Mouse (Mus musculus): ENCODE measurements around the gene Rpa1. TPM values are rescaled to one million over a fixed set of nuclear protein-coding genes. Genes with fewer than 3 reads are reported as not detected.
A peak's percentile ranks its signal among the peaks of the same experiment; 100 is the strongest.
"Not testable (repeated sequence)": the region's sequence is repeated elsewhere in the genome, so short reads cannot be mapped to it uniquely, and the experiment has no call there.

Rpa1 gene
- 69.1 and 70.6 TPM in 2 replicates for polyA plus RNA-seq (2015; fragmentation: Nextera tagmentation; extraction: Ambion mirVana)

GRCm38 (mm10) chr11:75348199-75348889, at the start of gene Rpa1, which contains the start of gene Smyd4:
Gene Rpa1 (minus strand): TSS chr11:75348324.
Gene Smyd4 (plus strand): TSS chr11:75348433.
- Histone ChIP-seq H3K4me3 (replicated peaks) (peak within 1 kb of the TSS; percentile 74), H3K27ac (0 out of 2 replicates have a peak within 1 kb of the TSS, but pooled peaks have one; percentile 27), H3K36me3 (no peaks in the 10 kb centered on the region), H3K27me3 (no peaks in the 10 kb centered on the region), H3K4me2 (replicated peaks) (peak within 1 kb of the TSS; percentile 82), H3K9me3 (no peaks in the 10 kb centered on the region), H3K9ac (replicated peaks) (peak within 1 kb of the TSS; percentile 78), H3K4me1 (replicated peaks) (peaks cover 22% of the 10 kb centered on the region)
- ATAC-seq = peak; percentile 100
- under 1% methylated on average over 56 of the region's 56 CpGs for WGBS

GRCm38 (mm10) chr11:75397452-75397851, 49.3 kb upstream of the Rpa1 start:
- H3K9me3 ChIP-seq = no peaks in the 10 kb centered on the region
- no peaks in the 10 kb centered on the region for H3K27me3 ChIP-seq
- H3K9ac ChIP-seq (replicated peaks) = no peak overlapping the region
- no peak overlapping the region for H3K4me2 ChIP-seq (replicated peaks)
- H3K36me3 ChIP-seq = no peaks in the 10 kb centered on the region
- no peaks in the 10 kb centered on the region for H3K4me1 ChIP-seq (replicated peaks)
- 83% methylated on average over 7 of the region's 7 CpGs for WGBS
- no peak overlapping the region for H3K27ac ChIP-seq
- ATAC-seq = no peak
- no peak overlapping the region for H3K4me3 ChIP-seq (replicated peaks)

DNA sequence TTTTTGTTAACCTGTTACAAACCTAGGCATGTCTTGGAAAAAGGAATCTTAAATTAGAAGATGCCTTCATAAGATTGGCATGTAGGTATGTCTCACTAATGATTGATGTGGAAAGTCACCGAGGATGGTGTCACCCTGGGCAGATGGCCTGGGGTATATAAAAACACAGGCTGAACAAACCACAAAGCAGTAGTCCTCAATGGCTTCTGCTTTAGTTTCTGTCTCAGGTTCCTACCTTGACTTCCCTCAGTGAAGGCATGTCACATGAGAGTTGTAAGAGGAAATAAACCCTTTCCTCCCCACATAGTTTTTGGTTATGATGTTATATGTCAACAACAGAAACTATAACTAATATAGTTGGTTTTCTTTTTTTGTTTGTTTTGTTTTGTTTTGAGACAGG, 47.5 kb upstream of the Rpa1 start:
- ATAC-seq = no peak
- Histone ChIP-seq H3K4me1 (replicated peaks) (no peaks in the 10 kb centered on the region), H3K4me3 (replicated peaks) (no peak overlapping the region), H3K27me3 (no peaks in the 10 kb centered on the region), H3K9me3 (no peaks in the 10 kb centered on the region), H3K4me2 (replicated peaks) (no peak overlapping the region), H3K9ac (replicated peaks) (no peak overlapping the region), H3K36me3 (no peaks in the 10 kb centered on the region), H3K27ac (no peak overlapping the region)
- 90% methylated on average over 1 of the region's 1 CpGs for WGBS

DNA sequence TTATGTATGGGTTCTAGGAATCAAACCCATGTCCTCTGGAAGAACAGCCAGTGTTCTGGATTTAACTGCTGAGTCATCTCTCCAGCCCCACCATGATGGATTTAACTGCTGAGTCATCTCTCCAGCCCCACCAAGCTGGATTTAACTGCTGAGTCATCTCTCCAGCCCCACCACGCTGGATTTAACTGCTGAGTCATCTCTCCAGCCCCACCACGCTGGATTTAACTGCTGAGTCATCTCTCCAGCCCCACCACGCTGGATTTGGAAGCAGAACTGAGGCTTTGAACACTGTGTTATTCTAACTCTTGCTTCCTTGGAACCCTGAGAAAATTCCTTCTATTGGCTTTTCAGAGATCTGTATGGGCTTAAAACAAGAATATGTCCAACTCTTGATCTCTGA, 35.4 kb upstream of the Rpa1 start:
- not testable (repeated sequence) for ATAC-seq; H3K27ac ChIP-seq; H3K4me1 ChIP-seq (replicated peaks); H3K4me3 ChIP-seq (replicated peaks); H3K27me3 ChIP-seq; H3K9ac ChIP-seq (replicated peaks); H3K4me2 ChIP-seq (replicated peaks); H3K36me3 ChIP-seq; H3K9me3 ChIP-seq
- WGBS = 65% methylated on average over 3 of the region's 3 CpGs

- not testable (repeated sequence) for H3K36me3 ChIP-seq
- 100% methylated on average over 2 of the region's 2 CpGs for WGBS
Measured at GRCm38 (mm10) chr11:75378786-75379185, 30.7 kb upstream of the Rpa1 start.

GRCm38 (mm10) chr11:75377125-75377524, 29.0 kb upstream of the Rpa1 start:
- WGBS = 90% methylated on average over 1 of the region's 1 CpGs
- H3K36me3 ChIP-seq = no peaks in the 10 kb centered on the region
- no peak overlapping the region for H3K27ac ChIP-seq
- no peaks in the 10 kb centered on the region for H3K9me3 ChIP-seq
- no peaks in the 10 kb centered on the region for H3K4me1 ChIP-seq (replicated peaks)
- H3K9ac ChIP-seq (replicated peaks) = no peak overlapping the region
- H3K27me3 ChIP-seq = no peaks in the 10 kb centered on the region
- no peak overlapping the region for H3K4me3 ChIP-seq (replicated peaks)
- no peak for ATAC-seq
- no peak overlapping the region for H3K4me2 ChIP-seq (replicated peaks)

More at GRCm38 (mm10) chr11:75378786-75379185, 30.7 kb upstream of the Rpa1 start:
- not testable (repeated sequence) for ATAC-seq; H3K4me3 ChIP-seq (replicated peaks); H3K27me3 ChIP-seq; H3K27ac ChIP-seq; H3K4me1 ChIP-seq (replicated peaks); H3K9me3 ChIP-seq; H3K9ac ChIP-seq (replicated peaks); H3K4me2 ChIP-seq (replicated peaks)

DNA sequence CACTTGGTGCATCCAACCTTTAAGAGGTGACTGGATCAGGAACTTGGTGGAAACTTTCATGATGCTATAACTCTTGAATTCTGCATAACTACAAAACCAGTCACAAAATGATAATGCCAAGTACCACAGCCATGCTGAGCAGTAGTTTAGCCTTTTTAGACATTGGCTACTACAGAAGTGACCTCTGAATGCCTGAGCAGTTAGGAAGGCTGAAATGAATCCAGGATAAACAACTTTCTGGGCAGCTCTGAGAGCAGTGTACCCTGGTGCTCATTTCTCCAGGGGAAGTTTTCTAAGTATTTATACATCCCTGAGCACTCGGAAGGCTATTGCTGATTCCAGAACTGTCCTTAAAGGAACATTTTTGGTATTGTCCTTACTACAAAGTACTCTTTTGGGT, 7.4 kb upstream of the Rpa1 start:
- Histone ChIP-seq H3K4me1 (replicated peaks) (no peaks in the 10 kb centered on the region), H3K4me3 (replicated peaks) (no peak overlapping the region), H3K36me3 (no peaks in the 10 kb centered on the region), H3K27ac (no peak overlapping the region), H3K9ac (replicated peaks) (no peak overlapping the region), H3K27me3 (no peaks in the 10 kb centered on the region), H3K9me3 (no peaks in the 10 kb centered on the region), H3K4me2 (replicated peaks) (no peak overlapping the region)
- 100% methylated on average over 1 of the region's 1 CpGs for WGBS
- ATAC-seq = no peak

- no peak for ATAC-seq
- 0 out of 2 replicates have a peak overlapping the region, but pooled peaks have one; percentile 19 for H3K9ac ChIP-seq (replicated peaks)
- no peak overlapping the region for H3K4me3 ChIP-seq (replicated peaks)
- no peak overlapping the region for H3K4me2 ChIP-seq (replicated peaks)
- no peaks in the 10 kb centered on the region for H3K9me3 ChIP-seq
- no peak overlapping the region for H3K27ac ChIP-seq
- H3K4me1 ChIP-seq (replicated peaks) = peaks cover 21% of the 10 kb centered on the region
- no peaks in the 10 kb centered on the region for H3K36me3 ChIP-seq
- H3K27me3 ChIP-seq = no peaks in the 10 kb centered on the region
Measured at GRCm38 (mm10) chr11:75351225-75351624, 3.1 kb upstream of the Rpa1 start.

- Histone ChIP-seq H3K27me3 (no peaks in the 10 kb centered on the region), H3K4me2 (replicated peaks) (peak overlapping the region; percentile 82), H3K9me3 (no peaks in the 10 kb centered on the region), H3K27ac (0 out of 2 replicates have a peak overlapping the region, but pooled peaks have one; percentile 15), H3K36me3 (no peaks in the 10 kb centered on the region), H3K4me3 (replicated peaks) (peak overlapping the region; percentile 74), H3K4me1 (replicated peaks) (peaks cover 22% of the 10 kb centered on the region), H3K9ac (replicated peaks) (peak overlapping the region; percentile 74)
- WGBS = 47% methylated on average over 10 of the region's 10 CpGs
- ATAC-seq = no peak
Measured at GRCm38 (mm10) chr11:75348890-75349261, 752 bp upstream of the Rpa1 start.

DNA sequence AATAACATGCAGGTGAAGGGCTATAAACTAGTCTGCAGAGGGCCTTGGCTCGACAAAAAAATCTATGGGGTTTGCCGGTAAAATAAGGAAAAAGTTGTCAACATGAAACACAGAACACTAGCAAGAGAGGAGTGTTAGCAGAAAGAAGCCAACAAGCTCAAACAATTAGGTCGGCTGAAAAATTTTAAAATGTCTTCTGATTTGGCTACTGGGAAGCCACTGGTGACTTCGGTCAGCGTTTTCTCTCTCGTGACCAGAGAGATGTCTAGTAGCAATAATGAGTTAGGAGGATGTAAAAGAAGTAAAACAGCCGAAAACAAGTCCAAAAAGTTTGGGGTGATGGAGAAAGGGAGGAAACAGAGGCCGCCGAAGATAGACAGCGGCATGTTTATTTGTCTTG, 528 bp downstream of the Rpa1 start:
- no peaks in the 10 kb centered on the region for H3K27me3 ChIP-seq
- H3K27ac ChIP-seq = no peak overlapping the region
- H3K9me3 ChIP-seq = no peaks in the 10 kb centered on the region
- H3K36me3 ChIP-seq = no peaks in the 10 kb centered on the region
- H3K4me1 ChIP-seq (replicated peaks) = peaks cover 22% of the 10 kb centered on the region
- H3K9ac ChIP-seq (replicated peaks) = peak overlapping the region; percentile 78
- peak overlapping the region; percentile 82 for H3K4me2 ChIP-seq (replicated peaks)
- H3K4me3 ChIP-seq (replicated peaks) = peak overlapping the region; percentile 74
- no peak for ATAC-seq
- 1% methylated on average over 10 of the region's 10 CpGs for WGBS

DNA sequence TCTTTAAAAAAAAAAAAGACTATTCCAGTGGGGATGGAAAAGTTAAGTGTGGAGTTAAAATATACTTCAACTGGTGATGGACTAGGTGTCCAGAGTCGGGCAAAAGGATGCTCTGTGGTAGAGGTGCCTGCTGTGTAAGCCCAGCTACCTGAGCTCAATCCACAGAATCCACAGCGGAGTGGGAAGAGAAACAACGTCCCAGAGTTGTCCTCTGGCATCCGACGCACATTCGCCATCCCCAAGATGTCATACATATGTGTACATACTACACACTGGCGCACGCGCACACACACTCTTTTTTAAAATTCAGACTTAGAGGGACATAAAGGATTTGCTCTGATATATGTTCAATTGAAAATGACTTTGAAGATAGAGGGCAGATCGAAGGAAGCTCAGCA, 937 bp downstream of the Rpa1 start:
- H3K4me1 ChIP-seq (replicated peaks) = peaks cover 22% of the 10 kb centered on the region
- no peaks in the 10 kb centered on the region for H3K36me3 ChIP-seq
- peak overlapping the region; percentile 78 for H3K9ac ChIP-seq (replicated peaks)
- H3K4me2 ChIP-seq (replicated peaks) = peak overlapping the region; percentile 82
- no peaks in the 10 kb centered on the region for H3K27me3 ChIP-seq
- no peak overlapping the region for H3K27ac ChIP-seq
- WGBS = 43% methylated on average over 10 of the region's 10 CpGs
- H3K4me3 ChIP-seq (replicated peaks) = peak overlapping the region; percentile 74
- ATAC-seq = no peak
- H3K9me3 ChIP-seq = no peaks in the 10 kb centered on the region

GRCm38 (mm10) chr11:75346556-75347187, 1.5 kb downstream of the Rpa1 start:
- ATAC-seq = no peak
- H3K9ac ChIP-seq (replicated peaks) = 0 out of 2 replicates have a peak overlapping the region, but pooled peaks have one; percentile 1
- H3K4me1 ChIP-seq (replicated peaks) = peaks cover 22% of the 10 kb centered on the region
- peak overlapping the region; percentile 11 for H3K4me3 ChIP-seq (replicated peaks)
- no peaks in the 10 kb centered on the region for H3K27me3 ChIP-seq
- H3K36me3 ChIP-seq = no peaks in the 10 kb centered on the region
- H3K4me2 ChIP-seq (replicated peaks) = peak overlapping the region; percentile 82
- H3K9me3 ChIP-seq = no peaks in the 10 kb centered on the region
- WGBS = 64% methylated on average over 4 of the region's 4 CpGs
- H3K27ac ChIP-seq = no peak overlapping the region
